Mouse (Mus musculus): ENCODE data around the gene Dok5.

DNA sequence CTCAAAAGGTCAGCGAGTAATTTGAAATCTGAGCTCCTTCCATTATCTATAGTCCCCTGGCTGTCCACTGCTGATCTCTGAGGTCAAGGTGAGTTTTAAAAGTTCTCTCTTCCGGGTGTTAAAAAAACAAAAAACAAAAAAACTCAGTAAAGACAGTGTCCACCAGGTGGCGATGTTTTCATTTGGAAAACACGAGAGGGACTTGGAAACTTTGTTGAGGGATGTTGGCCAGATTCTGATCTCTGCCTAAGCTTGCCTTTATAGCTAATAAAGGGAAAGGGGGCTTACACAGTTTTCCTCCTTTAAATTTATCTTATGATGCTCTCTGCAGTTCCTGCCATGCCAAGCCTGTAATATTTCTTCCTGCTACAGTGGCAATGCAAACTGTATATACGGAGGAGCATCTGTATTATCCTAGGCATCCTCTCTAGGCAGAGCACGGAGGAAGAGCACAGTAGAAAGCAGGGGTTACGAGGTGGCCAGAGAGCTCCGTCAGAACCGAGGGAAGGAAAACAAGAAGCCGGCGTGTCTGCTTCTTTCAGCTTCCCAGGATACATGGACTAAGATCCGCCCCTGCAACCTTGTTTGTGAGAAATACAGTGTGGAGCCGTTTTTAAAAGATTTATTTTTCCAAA is 181.1 kb downstream of the Dok5 start:
- TF ChIP-seq CTCF (IDR thresholded peaks at IDR 0.05; ENCODE audit: low read depth, low read length) (no peak), POLR2A (IDR thresholded peaks at IDR 0.05; ENCODE audit: borderline replicate concordance, low read depth, low read length) (no peak)
